Mouse (Mus musculus): ENCODE data around the gene Med13l. TPM values are rescaled to one million over a fixed set of nuclear protein-coding genes. Genes with fewer than 3 reads are reported as not detected.
A peak's percentile ranks its signal among the peaks of the same experiment; 100 is the strongest.

The Med13l gene
- polyA plus RNA-seq, 1 experiment from 2014 or later: 10.4 TPM

GRCm38 (mm10) chr5:118622346-118622745 lies 61.9 kb downstream of the Med13l start:
- no peaks in the 10 kb centered on the region for H3K9me3 ChIP-seq (replicated peaks; ENCODE audit: control insufficient read depth, low read length)
- no peak overlapping the region for H3K27ac ChIP-seq (ENCODE audit: low read length)
- H3K9ac ChIP-seq (ENCODE audit: low read length): no peak overlapping the region
- H3K4me1 ChIP-seq (ENCODE audit: control insufficient read depth, insufficient read depth, low read length): peaks cover 18% of the 10 kb centered on the region
- H3K27me3 ChIP-seq (ENCODE audit: control insufficient read depth, insufficient read depth, low read length): no peaks in the 10 kb centered on the region
- no peak overlapping the region for H3K4me3 ChIP-seq (replicated peaks; ENCODE audit: low read length)
- no peak overlapping the region for H3K4me2 ChIP-seq (ENCODE audit: low read depth, low read length)
- 86% methylated on average over 5 of the region's 5 CpGs for WGBS
- H3K36me3 ChIP-seq (ENCODE audit: control insufficient read depth, insufficient read depth, low read length): no peaks in the 10 kb centered on the region
- no peak for ATAC-seq (ENCODE audit: insufficient read depth, low FRiP score)

- 55% methylated on average over 5 of the region's 5 CpGs for WGBS
- ATAC-seq (ENCODE audit: insufficient read depth, low FRiP score): no peak
- no peaks in the 10 kb centered on the region for H3K36me3 ChIP-seq (ENCODE audit: control insufficient read depth, insufficient read depth, low read length)
- no peak overlapping the region for H3K27ac ChIP-seq (ENCODE audit: low read length)
- peaks cover 26% of the 10 kb centered on the region for H3K4me1 ChIP-seq (ENCODE audit: control insufficient read depth, insufficient read depth, low read length)
- no peak overlapping the region for H3K9ac ChIP-seq (ENCODE audit: low read length)
- H3K4me2 ChIP-seq (ENCODE audit: low read depth, low read length): no peak overlapping the region
- H3K9me3 ChIP-seq (replicated peaks; ENCODE audit: control insufficient read depth, low read length): no peaks in the 10 kb centered on the region
- H3K27me3 ChIP-seq (ENCODE audit: control insufficient read depth, insufficient read depth, low read length): no peaks in the 10 kb centered on the region
- H3K4me3 ChIP-seq (replicated peaks; ENCODE audit: low read length): no peak overlapping the region
Measured at GRCm38 (mm10) chr5:118623797-118624196, 63.3 kb downstream of the Med13l start.

GRCm38 (mm10) chr5:118627630-118628029 lies 67.2 kb downstream of the Med13l start:
- Histone ChIP-seq H3K4me3 (replicated peaks; ENCODE audit: low read length) (no peak overlapping the region), H3K36me3 (ENCODE audit: control insufficient read depth, insufficient read depth, low read length) (no peaks in the 10 kb centered on the region), H3K27ac (ENCODE audit: low read length) (no peak overlapping the region), H3K9me3 (replicated peaks; ENCODE audit: control insufficient read depth, low read length) (no peaks in the 10 kb centered on the region), H3K4me1 (ENCODE audit: control insufficient read depth, insufficient read depth, low read length) (peaks cover 15% of the 10 kb centered on the region), H3K9ac (ENCODE audit: low read length) (no peak overlapping the region), H3K27me3 (ENCODE audit: control insufficient read depth, insufficient read depth, low read length) (no peaks in the 10 kb centered on the region), H3K4me2 (ENCODE audit: low read depth, low read length) (no peak overlapping the region)
- ATAC-seq (ENCODE audit: insufficient read depth, low FRiP score): peak; percentile 60; the same call in 1 of the 2 replicates
- 48% methylated on average over 5 of the region's 5 CpGs for WGBS

- H3K27me3 ChIP-seq (ENCODE audit: control insufficient read depth, insufficient read depth, low read length): no peaks in the 10 kb centered on the region
- H3K27ac ChIP-seq (ENCODE audit: low read length): 0 out of 2 replicates have a peak overlapping the region, but pooled peaks have one; percentile 21
- H3K9ac ChIP-seq (ENCODE audit: low read length): no peak overlapping the region
- ATAC-seq (ENCODE audit: insufficient read depth, low FRiP score): 0 out of 2 replicates have a peak, but pooled peaks have one; percentile 21
- WGBS: 84% methylated on average over 4 of the region's 4 CpGs
- peaks cover 15% of the 10 kb centered on the region for H3K4me1 ChIP-seq (ENCODE audit: control insufficient read depth, insufficient read depth, low read length)
- no peaks in the 10 kb centered on the region for H3K36me3 ChIP-seq (ENCODE audit: control insufficient read depth, insufficient read depth, low read length)
- no peak overlapping the region for H3K4me3 ChIP-seq (replicated peaks; ENCODE audit: low read length)
- H3K4me2 ChIP-seq (ENCODE audit: low read depth, low read length): no peak overlapping the region
- no peaks in the 10 kb centered on the region for H3K9me3 ChIP-seq (replicated peaks; ENCODE audit: control insufficient read depth, low read length)
Measured at GRCm38 (mm10) chr5:118628211-118628610, 67.7 kb downstream of the Med13l start.

- 73% methylated on average over 8 of the region's 8 CpGs for WGBS
- Histone ChIP-seq H3K9ac (ENCODE audit: low read length) (no peak overlapping the region), H3K27ac (ENCODE audit: low read length) (no peak overlapping the region), H3K9me3 (replicated peaks; ENCODE audit: control insufficient read depth, low read length) (no peaks in the 10 kb centered on the region), H3K27me3 (ENCODE audit: control insufficient read depth, insufficient read depth, low read length) (no peaks in the 10 kb centered on the region), H3K4me1 (ENCODE audit: control insufficient read depth, insufficient read depth, low read length) (peaks cover 15% of the 10 kb centered on the region), H3K4me2 (ENCODE audit: low read depth, low read length) (no peak overlapping the region), H3K36me3 (ENCODE audit: control insufficient read depth, insufficient read depth, low read length) (no peaks in the 10 kb centered on the region), H3K4me3 (replicated peaks; ENCODE audit: low read length) (no peak overlapping the region)
- no peak for ATAC-seq (ENCODE audit: insufficient read depth, low FRiP score)
Measured at GRCm38 (mm10) chr5:118632346-118632745, 71.9 kb downstream of the Med13l start.

GRCm38 (mm10) chr5:118633106-118633505 lies 72.6 kb downstream of the Med13l start:
- Histone ChIP-seq H3K27ac (ENCODE audit: low read length) (no peak overlapping the region), H3K9ac (ENCODE audit: low read length) (no peak overlapping the region), H3K4me3 (replicated peaks; ENCODE audit: low read length) (no peak overlapping the region), H3K36me3 (ENCODE audit: control insufficient read depth, insufficient read depth, low read length) (no peaks in the 10 kb centered on the region), H3K4me1 (ENCODE audit: control insufficient read depth, insufficient read depth, low read length) (peaks cover 11% of the 10 kb centered on the region), H3K9me3 (replicated peaks; ENCODE audit: control insufficient read depth, low read length) (no peaks in the 10 kb centered on the region), H3K27me3 (ENCODE audit: control insufficient read depth, insufficient read depth, low read length) (no peaks in the 10 kb centered on the region), H3K4me2 (ENCODE audit: low read depth, low read length) (no peak overlapping the region)
- no peak for ATAC-seq (ENCODE audit: insufficient read depth, low FRiP score)
- WGBS: 58% methylated on average over 8 of the region's 8 CpGs

GRCm38 (mm10) chr5:118635476-118636187 lies 75.2 kb downstream of the Med13l start:
- H3K36me3 ChIP-seq (ENCODE audit: control insufficient read depth, insufficient read depth, low read length): no peaks in the 10 kb centered on the region
- no peaks in the 10 kb centered on the region for H3K27me3 ChIP-seq (ENCODE audit: control insufficient read depth, insufficient read depth, low read length)
- H3K4me3 ChIP-seq (replicated peaks; ENCODE audit: low read length): no peak overlapping the region
- WGBS: 29% methylated on average over 11 of the region's 11 CpGs
- no peak for ATAC-seq (ENCODE audit: insufficient read depth, low FRiP score)
- H3K9ac ChIP-seq (ENCODE audit: low read length): no peak overlapping the region
- peaks cover 15% of the 10 kb centered on the region for H3K4me1 ChIP-seq (ENCODE audit: control insufficient read depth, insufficient read depth, low read length)
- H3K9me3 ChIP-seq (replicated peaks; ENCODE audit: control insufficient read depth, low read length): no peaks in the 10 kb centered on the region
- H3K4me2 ChIP-seq (ENCODE audit: low read depth, low read length): no peak overlapping the region
- no peak overlapping the region for H3K27ac ChIP-seq (ENCODE audit: low read length)

GRCm38 (mm10) chr5:118636399-118637369 lies 76.2 kb downstream of the Med13l start:
- no peaks in the 10 kb centered on the region for H3K36me3 ChIP-seq (ENCODE audit: control insufficient read depth, insufficient read depth, low read length)

GRCm38 (mm10) chr5:118637931-118638330 lies 77.5 kb downstream of the Med13l start:
- Histone ChIP-seq H3K27me3 (ENCODE audit: control insufficient read depth, insufficient read depth, low read length) (no peaks in the 10 kb centered on the region), H3K4me3 (replicated peaks; ENCODE audit: low read length) (no peak overlapping the region), H3K4me2 (ENCODE audit: low read depth, low read length) (no peak overlapping the region), H3K9ac (ENCODE audit: low read length) (no peak overlapping the region), H3K36me3 (ENCODE audit: control insufficient read depth, insufficient read depth, low read length) (no peaks in the 10 kb centered on the region), H3K27ac (ENCODE audit: low read length) (no peak overlapping the region), H3K4me1 (ENCODE audit: control insufficient read depth, insufficient read depth, low read length) (peaks cover 25% of the 10 kb centered on the region), H3K9me3 (replicated peaks; ENCODE audit: control insufficient read depth, low read length) (no peaks in the 10 kb centered on the region)
- 68% methylated on average over 4 of the region's 4 CpGs for WGBS
- ATAC-seq (ENCODE audit: insufficient read depth, low FRiP score): no peak

More at GRCm38 (mm10) chr5:118636399-118637369, 76.2 kb downstream of the Med13l start:
- Histone ChIP-seq H3K9me3 (replicated peaks; ENCODE audit: control insufficient read depth, low read length) (no peaks in the 10 kb centered on the region), H3K9ac (ENCODE audit: low read length) (no peak overlapping the region), H3K4me2 (ENCODE audit: low read depth, low read length) (no peak overlapping the region), H3K4me3 (replicated peaks; ENCODE audit: low read length) (no peak overlapping the region), H3K27ac (ENCODE audit: low read length) (no peak overlapping the region), H3K27me3 (ENCODE audit: control insufficient read depth, insufficient read depth, low read length) (no peaks in the 10 kb centered on the region), H3K4me1 (ENCODE audit: control insufficient read depth, insufficient read depth, low read length) (peaks cover 20% of the 10 kb centered on the region)
- ATAC-seq (ENCODE audit: insufficient read depth, low FRiP score): no peak
- 83% methylated on average over 16 of the region's 16 CpGs for WGBS
